Mouse (Mus musculus): ENCODE results near the gene Pgp. TPM values are rescaled to one million over a fixed set of nuclear protein-coding genes. Genes with fewer than 3 reads are reported as not detected.

Pgp gene
- polyA plus RNA-seq, 1 experiment from 2014 or later, result 51.0 TPM

- H3K9ac ChIP-seq (replicated peaks), result no peak overlapping the region
- H3K4me1 ChIP-seq, result no peaks in the 10 kb centered on the region
- H3K36me3 ChIP-seq, result peaks cover 72% of the 10 kb centered on the region
- ATAC-seq (replicated peaks), result peak; percentile 9
- H3K9me3 ChIP-seq, result no peaks in the 10 kb centered on the region
- H3K4me2 ChIP-seq (replicated peaks), result no peak overlapping the region
- WGBS, result 89% methylated on average over 24 of the region's 24 CpGs
- H3K27me3 ChIP-seq, result no peaks in the 10 kb centered on the region
- H3K27ac ChIP-seq (replicated peaks), result 0 out of 2 replicates have a peak overlapping the region, but pooled peaks have one; percentile 5
- no peak overlapping the region for H3K4me3 ChIP-seq
Measured at GRCm38 (mm10) chr17:24514270-24515257, 44.4 kb downstream of the Pgp start.

- Histone ChIP-seq H3K4me3 (no peak overlapping the region), H3K9ac (replicated peaks) (no peak overlapping the region), H3K4me2 (replicated peaks) (no peak overlapping the region), H3K27ac (replicated peaks) (no peak overlapping the region), H3K36me3 (peaks cover 30% of the 10 kb centered on the region), H3K4me1 (peaks cover 6% of the 10 kb centered on the region), H3K9me3 (no peaks in the 10 kb centered on the region), H3K27me3 (no peaks in the 10 kb centered on the region)
- no peak for ATAC-seq (replicated peaks)
- WGBS, result 83% methylated on average over 4 of the region's 4 CpGs
Measured at GRCm38 (mm10) chr17:24520450-24520849, 50.3 kb downstream of the Pgp start.

Other genes starting within 250 kb of the Pgp start
- 13.0 and 13.5 TPM in 2 replicates for gene Tedc2, start 249.5 kb upstream of the Pgp start, polyA plus RNA-seq (2015; fragmentation: Nextera tagmentation; extraction: Ambion mirVana)
- gene Ccnf, start 218.9 kb upstream of the Pgp start, polyA plus RNA-seq (2015; fragmentation: Nextera tagmentation; extraction: Ambion mirVana), result 30.1 and 32.7 TPM in 2 replicates
- 0.22 TPM in 1 of 2 replicates, not detected in the other for gene Abca17, start 119.3 kb upstream of the Pgp start, polyA plus RNA-seq (2015; fragmentation: Nextera tagmentation; extraction: Ambion mirVana)
- gene Abca3, start 118.4 kb upstream of the Pgp start, polyA plus RNA-seq (2015; fragmentation: Nextera tagmentation; extraction: Ambion mirVana), result 21.5 and 21.7 TPM in 2 replicates
- 360 and 364 TPM in 2 replicates for gene Rnps1, start 55.8 kb upstream of the Pgp start, polyA plus RNA-seq (2015; fragmentation: Nextera tagmentation; extraction: Ambion mirVana)
- gene Eci1, start 43.8 kb upstream of the Pgp start, polyA plus RNA-seq (2015; fragmentation: Nextera tagmentation; extraction: Ambion mirVana), result 40.7 and 42.8 TPM in 2 replicates
- 5.7 and 6.6 TPM in 2 replicates for gene Dnase1l2, start 27.3 kb upstream of the Pgp start, polyA plus RNA-seq (2015; fragmentation: Nextera tagmentation; extraction: Ambion mirVana)
- gene E4f1, start 79 bp upstream of the Pgp start, polyA plus RNA-seq (2015; fragmentation: Nextera tagmentation; extraction: Ambion mirVana), result 44.0 and 44.9 TPM in 2 replicates
- 0.40 TPM in 1 of 2 replicates, not detected in the other for gene Bricd5, start 3.5 kb downstream of the Pgp start, polyA plus RNA-seq (2015; fragmentation: Nextera tagmentation; extraction: Ambion mirVana)
- 35.2 and 36.4 TPM in 2 replicates for gene Mlst8, start 8.7 kb downstream of the Pgp start, polyA plus RNA-seq (2015; fragmentation: Nextera tagmentation; extraction: Ambion mirVana)
- gene Caskin1, start 18.2 kb downstream of the Pgp start, polyA plus RNA-seq (2015; fragmentation: Nextera tagmentation; extraction: Ambion mirVana), result 25.6 and 26.4 TPM in 2 replicates
- gene Traf7, start 57.5 kb downstream of the Pgp start, polyA plus RNA-seq (2015; fragmentation: Nextera tagmentation; extraction: Ambion mirVana), result 107 and 112 TPM in 2 replicates
- gene Rab26, start 63.8 kb downstream of the Pgp start, polyA plus RNA-seq (2015; fragmentation: Nextera tagmentation; extraction: Ambion mirVana), result 5.7 and 6.6 TPM in 2 replicates
- gene Pkd1, start 79.4 kb downstream of the Pgp start, polyA plus RNA-seq (2015; fragmentation: Nextera tagmentation; extraction: Ambion mirVana), result 17.1 and 22.9 TPM in 2 replicates
- gene Tsc2, start 162.2 kb downstream of the Pgp start, polyA plus RNA-seq (2015; fragmentation: Nextera tagmentation; extraction: Ambion mirVana), result 68.7 and 75.6 TPM in 2 replicates
- gene Nthl1, start 162.3 kb downstream of the Pgp start, polyA plus RNA-seq (2015; fragmentation: Nextera tagmentation; extraction: Ambion mirVana), result 12.5 and 12.7 TPM in 2 replicates
- gene Slc9a3r2, start 179.9 kb downstream of the Pgp start, polyA plus RNA-seq (2015; fragmentation: Nextera tagmentation; extraction: Ambion mirVana), result 26.7 and 27.6 TPM in 2 replicates
- gene Npw, start 188.1 kb downstream of the Pgp start, polyA plus RNA-seq (2015; fragmentation: Nextera tagmentation; extraction: Ambion mirVana), result not detected in 2 replicates
- 19.1 and 20.9 TPM in 2 replicates for gene Zfp598, start 199.3 kb downstream of the Pgp start, polyA plus RNA-seq (2015; fragmentation: Nextera tagmentation; extraction: Ambion mirVana)
- gene Syngr3, start 219.6 kb downstream of the Pgp start, polyA plus RNA-seq (2015; fragmentation: Nextera tagmentation; extraction: Ambion mirVana), result 134 and 145 TPM in 2 replicates
- 38.7 TPM in 2 replicates for gene Gfer, start 225.8 kb downstream of the Pgp start, polyA plus RNA-seq (2015; fragmentation: Nextera tagmentation; extraction: Ambion mirVana)
- gene Noxo1, start 225.8 kb downstream of the Pgp start, polyA plus RNA-seq (2015; fragmentation: Nextera tagmentation; extraction: Ambion mirVana), result 1.4 and 2.0 TPM in 2 replicates
- gene Tbl3, start 237.3 kb downstream of the Pgp start, polyA plus RNA-seq (2015; fragmentation: Nextera tagmentation; extraction: Ambion mirVana), result 79.5 and 83.9 TPM in 2 replicates
- gene Rnf151, start 247.7 kb downstream of the Pgp start, polyA plus RNA-seq (2015; fragmentation: Nextera tagmentation; extraction: Ambion mirVana), result not detected in 2 replicates
- gene Rps2, start 247.7 kb downstream of the Pgp start, polyA plus RNA-seq (2015; fragmentation: Nextera tagmentation; extraction: Ambion mirVana), result 816 and 846 TPM in 2 replicates